Mouse (Mus musculus) embryonic fibroblast, embryonic 13.5 days (primary cell): Measurements from ENCODE around the gene Gm30191.

Source experiments
- CTCF ChIP-seq: IDR thresholded peaks from 2 replicates; pipeline ENCODE4 v1.5.1; 2011; ENCODE audit warnings: mild to moderate bottlenecking, control low read depth, low read length, moderate library complexity, borderline replicate concordance; ENCODE audit not compliant: insufficient read depth
- POLR2A ChIP-seq: IDR thresholded peaks from 2 replicates; pipeline ENCODE4 v1.6.1; 2011; ENCODE audit warnings: low read depth, mild to moderate bottlenecking, control low read depth, low read length, moderate library complexity

- no peak for TF ChIP-seq CTCF
- TF ChIP-seq POLR2A: no peak
Measured at GRCm38 (mm10) chr4:134257198-134258009, 10.7 kb downstream of the Gm30191 start.
